Mouse (Mus musculus): ENCODE data around the gene Dusp10.

GRCm38 (mm10) chr1:184027039-184027438 lies 13.9 kb downstream of the Dusp10 start:
- TF ChIP-seq CTCF (IDR thresholded peaks at IDR 0.05; ENCODE audit: control insufficient read depth, insufficient read depth, insufficient read length) (no peak), MAX (IDR thresholded peaks at IDR 0.05) (no peak), FOSL1 (IDR thresholded peaks at IDR 0.05; ENCODE audit: insufficient read depth, low read length, poor library complexity, severe bottlenecking) (no peak), USF1 (IDR thresholded peaks at IDR 0.05; ENCODE audit: low read depth) (no peak), CEBPB (IDR thresholded peaks at IDR 0.05; ENCODE audit: low read depth) (no peak), MYOG (IDR thresholded peaks at IDR 0.05; ENCODE audit: control insufficient read depth, extremely low read depth, insufficient read length) (no peak)

All from C2C12 (cell line).